Mouse (Mus musculus) heart, postnatal 10 days (tissue): ENCODE measurements around the gene Exosc5. TPM values are rescaled to one million over a fixed set of nuclear protein-coding genes. Genes with fewer than 3 reads are reported as not detected.

Source experiments
- DNase-seq, 2 experiments: peaks; one replicate each; pipeline ENCODE4 v3.0.0; 2021
- intact Hi-C: fragments of 180-260 bp; cut with DNase I; formaldehyde crosslinking; loops from one replicate; pipeline ENCODE4 v1.15.1; 2025
- total RNA-seq, 2 experiments: library from RNA; stranded (reverse); gene quantifications; 2 replicates each; pipeline ENCODE4 v1.2.3; 2021

The Exosc5 gene
- total RNA-seq, 2 experiments from 2014 or later: 17.9 to 20.6 TPM

DNA sequence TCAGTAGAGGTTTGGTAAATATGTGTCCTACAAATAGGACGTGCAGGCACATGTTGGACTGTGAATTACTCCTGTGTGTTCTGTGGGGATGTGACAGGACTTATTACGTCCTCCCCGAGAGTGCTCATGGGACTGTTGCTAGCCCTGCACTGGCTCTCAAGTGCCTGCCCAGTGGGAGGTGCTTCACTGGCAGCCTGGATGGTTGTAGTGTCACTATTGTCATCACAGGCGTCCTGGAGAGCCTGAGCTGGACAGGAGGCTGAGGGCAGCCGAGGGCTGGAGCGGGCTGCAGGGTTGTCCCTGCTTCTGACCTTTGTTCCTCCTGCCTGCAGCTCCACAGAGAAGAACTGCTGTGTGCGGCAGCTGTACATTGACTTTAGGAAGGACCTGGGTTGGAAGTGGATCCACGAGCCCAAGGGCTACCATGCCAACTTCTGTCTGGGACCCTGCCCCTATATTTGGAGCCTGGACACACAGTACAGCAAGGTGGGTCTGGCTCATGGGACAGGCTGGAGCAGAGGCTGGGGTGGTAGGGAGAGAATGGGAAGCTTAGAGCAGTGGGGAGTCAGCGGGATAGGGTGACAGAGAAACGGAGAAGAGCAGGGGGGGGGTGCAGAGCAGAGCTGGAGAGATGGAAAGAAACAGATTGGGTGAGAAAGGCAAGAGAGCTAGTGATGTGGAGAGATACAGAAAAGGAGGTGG lies 45.0 kb downstream of the Exosc5 start:
- peak; percentile 59 to 63 for DNase-seq
- intact Hi-C loops: loop anchor here (1.0 kb wide), 1 partner anchor 15 kb away; no protein-coding TSS in a partner anchor

DNA sequence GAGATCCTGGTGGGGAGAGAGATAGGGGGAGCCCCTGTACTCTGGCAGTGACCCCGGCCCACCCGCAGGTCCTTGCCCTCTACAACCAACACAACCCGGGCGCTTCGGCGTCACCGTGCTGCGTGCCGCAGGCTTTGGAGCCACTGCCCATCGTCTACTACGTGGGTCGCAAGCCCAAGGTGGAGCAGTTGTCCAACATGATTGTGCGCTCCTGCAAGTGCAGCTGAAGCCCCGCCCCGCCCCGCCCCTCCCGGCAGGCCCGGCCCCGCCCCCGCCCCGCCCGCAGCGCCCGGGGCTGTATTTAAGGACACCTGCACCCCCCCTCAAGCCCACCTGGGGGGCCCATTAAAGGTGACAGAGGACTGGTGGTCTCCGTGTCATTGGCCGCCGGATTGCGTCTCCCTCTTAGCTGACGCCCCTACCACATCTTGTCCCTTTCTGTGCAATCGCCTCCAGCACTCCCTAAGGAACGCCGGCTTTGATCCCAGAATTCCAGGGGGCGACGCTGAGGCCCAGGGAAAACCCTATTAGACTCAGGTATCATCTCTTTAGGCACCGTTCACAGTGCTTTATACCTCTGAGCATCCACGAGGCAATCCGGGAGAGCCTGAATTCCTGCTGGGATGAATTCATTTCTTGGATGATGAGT lies 45.9 kb downstream of the Exosc5 start:
- no peak for DNase-seq
- intact Hi-C loops: loop anchor here (1.0 kb wide), 1 partner anchor 16 kb away; no protein-coding TSS in a partner anchor

DNA sequence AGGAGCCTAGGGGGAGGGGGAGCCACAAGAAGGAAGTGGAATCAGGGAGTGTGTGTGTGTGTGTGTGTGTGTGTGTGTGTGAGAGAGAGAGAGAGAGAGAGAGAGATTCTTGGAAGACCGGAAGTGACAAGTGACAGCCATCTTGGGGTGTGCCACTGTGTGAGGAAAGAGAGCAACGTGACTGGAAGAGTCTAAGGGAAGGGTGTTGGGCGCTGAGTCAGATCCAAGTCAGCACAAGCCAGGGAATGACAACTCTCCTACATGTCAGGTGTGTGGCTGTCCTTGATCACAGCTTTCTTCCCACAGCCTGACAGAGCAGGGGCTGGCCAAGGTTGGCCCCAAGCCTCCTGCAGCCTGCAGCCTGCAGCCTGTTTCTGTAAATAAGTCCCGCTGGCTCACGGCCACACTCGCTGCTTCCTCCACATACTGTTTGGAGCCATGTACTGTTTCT lies 46.9 kb downstream of the Exosc5 start:
- peak; percentile 69 to 76 for DNase-seq
- intact Hi-C loops: no loop called here

DNA sequence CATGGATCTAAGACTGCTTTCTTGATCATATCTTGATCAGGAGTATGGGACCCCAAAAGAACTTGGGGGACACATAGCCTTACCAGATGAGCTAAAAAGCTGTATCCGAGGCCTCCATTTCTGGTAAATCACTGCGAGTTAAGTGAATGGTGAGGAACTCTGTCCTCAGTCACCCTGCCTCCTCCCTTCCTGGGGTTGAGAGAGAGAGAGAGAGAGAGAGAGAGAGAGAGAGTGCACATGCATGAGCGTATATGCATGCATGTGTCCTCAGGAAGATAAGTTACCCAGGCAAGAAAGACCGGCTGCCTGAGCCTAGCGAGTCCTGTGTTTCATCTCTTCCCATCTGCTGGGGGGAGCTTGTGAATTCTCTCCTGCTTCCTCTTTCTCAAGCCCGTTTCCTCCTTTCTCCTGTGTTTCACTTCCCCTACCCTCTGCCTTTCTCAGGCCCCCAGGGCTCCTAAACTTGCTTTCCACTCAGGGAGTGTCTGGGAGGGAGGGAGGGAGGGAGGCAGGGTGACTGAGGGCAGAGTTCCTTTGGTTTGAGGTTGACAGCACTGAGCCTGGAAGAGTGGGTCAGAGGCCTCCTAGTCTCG lies 47.7 kb downstream of the Exosc5 start:
- intact Hi-C loops: no loop called here
- DNase-seq: peak in 1 of 2 experiments; percentile 37

DNA sequence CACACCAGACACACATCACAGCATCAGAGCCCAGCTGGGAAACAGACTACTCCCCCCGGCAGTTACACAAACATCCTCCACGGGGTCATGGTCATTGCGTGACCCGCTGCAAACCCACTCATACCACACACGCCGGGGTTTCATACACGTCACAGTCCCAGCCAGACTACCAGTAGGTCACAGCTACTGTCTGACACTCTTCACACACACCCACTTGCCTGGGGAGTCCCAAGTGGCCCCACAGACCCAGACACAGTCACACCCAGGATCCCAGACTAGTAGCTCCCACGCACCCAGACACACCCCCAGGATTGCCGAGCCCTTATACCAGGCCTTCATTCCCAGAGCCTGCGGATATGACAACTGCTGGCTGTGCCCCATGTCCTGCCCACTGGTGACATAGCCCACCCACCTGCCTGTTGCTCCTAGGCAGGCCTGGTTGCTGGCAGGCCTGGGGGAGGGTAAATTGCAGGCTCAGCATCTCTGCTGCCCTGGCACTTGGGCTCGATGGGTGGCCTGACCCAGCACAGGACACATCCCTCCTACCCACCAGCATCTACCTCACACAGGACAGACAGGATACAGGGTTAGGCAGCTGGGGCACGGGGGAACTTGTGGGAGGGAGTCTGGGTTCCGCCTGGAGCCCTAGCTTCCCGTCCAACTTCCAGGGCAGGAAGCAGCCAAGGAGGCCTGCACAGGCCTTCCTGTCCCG lies 48.8 kb downstream of the Exosc5 start:
- intact Hi-C loops: no loop called here
- peak; percentile 64 to 73 for DNase-seq

DNA sequence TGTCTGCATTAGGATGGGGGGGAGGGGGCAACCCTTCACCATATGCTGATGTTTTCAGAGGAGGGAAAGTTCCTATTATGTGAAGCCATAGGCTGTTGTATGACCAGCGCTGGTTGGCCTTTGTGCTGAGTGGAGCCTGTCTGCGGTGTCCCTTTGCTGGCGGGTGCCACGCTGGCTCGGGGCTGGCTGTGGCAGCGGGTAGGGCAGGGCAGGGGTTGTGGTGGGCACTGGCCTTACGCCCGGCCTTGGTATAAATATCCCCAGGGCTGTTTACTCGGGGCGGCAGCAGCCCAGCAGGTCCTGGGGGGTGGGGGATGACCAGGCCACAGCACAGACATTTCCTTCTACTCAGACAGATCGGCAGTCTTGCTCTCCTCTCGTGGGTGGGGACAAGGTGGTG lies 51.0 kb downstream of the Exosc5 start:
- peak; percentile 69 to 75 for DNase-seq
- intact Hi-C loops: no loop called here

DNA sequence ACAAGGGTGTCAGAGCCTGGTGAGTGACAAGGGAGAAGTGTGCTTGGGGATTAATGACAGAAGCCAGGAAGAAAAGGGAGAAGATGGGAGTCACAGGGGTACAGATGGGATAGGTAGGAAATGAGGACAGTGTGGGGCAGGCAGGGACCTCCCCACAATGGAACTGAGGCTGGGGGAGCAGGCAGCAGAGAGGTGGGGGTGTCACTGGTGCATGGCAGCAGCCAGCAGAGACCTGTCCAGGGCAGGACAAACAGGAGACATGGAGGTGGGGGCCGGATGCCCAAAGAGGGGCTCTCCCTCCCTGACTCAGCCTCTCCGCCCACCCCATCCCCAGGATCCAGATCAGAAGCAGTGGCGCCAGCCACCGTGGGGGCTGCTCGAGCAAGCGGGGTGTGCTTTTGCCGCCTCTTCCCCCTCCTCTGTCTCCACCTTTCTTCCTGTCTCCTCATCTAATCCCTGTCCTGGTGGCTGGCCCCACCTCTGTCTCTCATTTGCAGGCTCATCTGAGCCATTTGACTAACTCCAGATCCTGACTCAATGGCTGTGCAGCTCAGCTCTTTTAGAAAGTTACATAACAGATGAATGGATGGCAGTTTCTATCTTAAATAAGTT lies 51.7 kb downstream of the Exosc5 start:
- DNase-seq: peak; percentile 37 to 47
- intact Hi-C loops: no loop called here

DNA sequence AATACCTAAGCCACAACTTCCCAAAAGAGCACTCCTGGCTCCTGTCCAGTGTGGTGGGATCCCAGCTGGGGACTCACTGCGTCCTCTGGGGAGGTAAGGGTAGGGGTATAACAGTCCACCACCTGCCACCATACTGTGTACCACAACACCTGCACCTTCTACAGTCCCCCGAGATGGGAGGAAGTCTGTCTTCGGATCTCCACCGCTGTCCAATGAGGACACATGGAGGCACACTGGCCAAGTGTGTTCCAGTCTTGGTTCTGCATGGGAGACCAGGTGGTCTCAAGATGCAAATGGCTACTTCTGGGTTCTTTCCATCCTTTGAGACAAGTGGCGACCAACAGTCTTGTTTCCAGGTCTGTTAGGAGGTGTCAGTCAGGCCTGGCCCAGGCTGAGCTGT lies 52.2 kb downstream of the Exosc5 start:
- DNase-seq: peak in 1 of 2 experiments; percentile 32
- intact Hi-C loops: no loop called here

DNA sequence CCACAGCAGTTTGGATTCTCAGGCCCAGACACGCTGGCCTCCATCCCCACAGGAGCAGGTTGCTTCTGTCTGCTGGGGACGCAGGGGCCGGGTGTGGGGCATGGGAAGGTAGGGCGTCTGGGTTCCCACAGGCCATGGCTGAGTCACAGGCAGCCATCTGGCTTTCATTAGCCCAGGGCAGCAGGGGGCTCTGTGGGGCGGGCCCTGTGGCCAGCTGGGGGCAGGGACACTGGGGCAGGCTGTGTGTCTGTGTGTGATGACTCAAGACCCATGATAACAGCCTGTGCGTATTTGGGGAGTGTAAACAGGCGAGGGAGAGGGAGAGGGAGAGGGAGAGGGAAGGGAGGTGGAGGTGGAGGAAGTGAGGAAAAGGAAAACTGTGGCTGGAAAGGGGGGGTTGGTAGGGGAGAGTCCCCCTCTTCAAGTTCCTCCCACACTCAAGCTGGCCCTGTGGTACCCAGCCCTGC lies 52.8 kb downstream of the Exosc5 start:
- intact Hi-C loops: no loop called here
- DNase-seq: peak; percentile 72 to 73

DNA sequence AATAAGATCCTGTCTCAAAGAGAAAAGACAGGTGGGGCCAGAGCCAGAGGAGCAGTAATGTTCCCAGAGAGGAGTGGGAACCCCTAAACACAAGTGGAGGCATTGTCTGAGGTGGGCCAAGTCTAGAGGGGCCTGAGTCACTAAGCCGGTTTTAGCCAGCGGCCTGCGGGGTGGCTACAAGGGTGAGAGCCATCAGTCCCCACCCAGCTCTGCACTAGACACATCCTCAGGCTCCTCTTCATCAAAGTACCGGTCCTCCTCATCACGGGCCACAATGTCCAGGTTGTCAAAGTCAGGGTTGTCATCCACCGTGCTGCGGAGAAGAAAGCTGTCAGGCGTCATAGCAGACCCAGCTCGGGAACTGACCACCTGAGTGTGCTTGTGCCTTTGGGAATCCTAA lies 53.8 kb downstream of the Exosc5 start:
- intact Hi-C loops: no loop called here
- no peak for DNase-seq

DNA sequence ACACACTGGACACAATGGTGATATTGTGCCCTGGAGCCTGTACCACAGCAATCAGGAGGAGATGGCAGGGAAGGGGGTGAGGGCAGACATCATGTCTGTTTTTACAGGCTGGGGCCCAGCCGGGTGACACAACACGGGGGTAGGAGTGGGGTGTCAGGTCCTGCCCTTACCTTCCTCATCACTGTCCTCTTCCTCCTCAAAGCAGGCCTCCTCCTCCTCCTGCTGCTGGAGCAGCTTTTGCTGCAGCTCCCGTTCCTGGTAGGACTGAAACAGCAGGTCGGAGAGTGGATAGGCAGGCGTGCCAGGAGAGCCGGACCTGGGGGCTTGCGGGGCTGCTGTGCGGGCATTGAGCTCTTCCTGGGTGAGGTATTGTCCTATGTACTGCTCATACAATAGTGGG lies 55.6 kb downstream of the Exosc5 start:
- intact Hi-C loops: no loop called here
- DNase-seq: no peak

DNA sequence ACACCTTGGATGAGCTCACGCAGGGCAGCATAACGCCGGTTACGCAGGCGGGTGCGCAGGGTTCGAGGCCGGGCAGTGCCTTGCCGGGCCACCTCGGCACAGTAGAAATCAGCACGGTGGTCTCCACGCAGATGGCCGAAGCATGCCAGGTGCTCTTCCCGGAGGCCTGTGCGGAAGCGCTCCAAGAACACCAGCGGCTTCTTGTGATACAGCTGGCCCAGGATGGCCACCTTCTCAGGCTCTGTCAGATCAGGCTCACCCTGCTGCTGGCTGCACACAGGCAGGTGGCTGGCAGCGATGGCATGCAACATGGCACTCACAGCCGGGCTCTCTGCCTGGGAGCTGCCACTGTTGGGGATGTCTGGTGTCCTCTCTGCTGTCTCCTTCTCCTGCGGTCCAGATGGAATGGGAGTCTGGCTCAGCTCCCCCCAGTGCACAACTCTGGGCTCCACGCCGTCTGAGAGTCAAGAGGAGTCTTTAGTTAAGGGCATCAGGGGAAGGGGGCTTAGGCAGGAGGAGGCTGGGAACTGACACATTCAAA lies 56.8 kb downstream of the Exosc5 start:
- intact Hi-C loops: no loop called here

DNA sequence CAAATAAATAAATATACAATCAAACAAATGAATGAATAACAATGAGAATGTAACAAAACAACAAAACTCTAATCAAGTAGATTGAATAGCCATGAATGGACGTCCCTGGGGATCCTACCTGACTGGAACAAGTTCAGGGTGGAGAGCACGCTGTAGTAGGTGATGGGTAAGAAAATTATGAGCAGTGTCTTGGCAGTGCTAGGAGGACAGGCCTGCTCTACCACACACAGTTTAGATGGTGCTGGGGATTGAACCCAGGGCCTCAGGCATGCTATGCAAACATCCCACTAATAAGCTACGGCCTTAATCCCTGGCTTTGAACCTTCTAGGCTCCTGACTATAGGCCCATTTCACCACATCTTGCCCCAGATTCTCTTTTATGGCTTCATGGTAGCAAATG lies 58.5 kb downstream of the Exosc5 start:
- intact Hi-C loops: no loop called here
- DNase-seq: no peak

More for the DNA sequence above, 56.8 kb downstream of the Exosc5 start:
- DNase-seq: no peak

DNA sequence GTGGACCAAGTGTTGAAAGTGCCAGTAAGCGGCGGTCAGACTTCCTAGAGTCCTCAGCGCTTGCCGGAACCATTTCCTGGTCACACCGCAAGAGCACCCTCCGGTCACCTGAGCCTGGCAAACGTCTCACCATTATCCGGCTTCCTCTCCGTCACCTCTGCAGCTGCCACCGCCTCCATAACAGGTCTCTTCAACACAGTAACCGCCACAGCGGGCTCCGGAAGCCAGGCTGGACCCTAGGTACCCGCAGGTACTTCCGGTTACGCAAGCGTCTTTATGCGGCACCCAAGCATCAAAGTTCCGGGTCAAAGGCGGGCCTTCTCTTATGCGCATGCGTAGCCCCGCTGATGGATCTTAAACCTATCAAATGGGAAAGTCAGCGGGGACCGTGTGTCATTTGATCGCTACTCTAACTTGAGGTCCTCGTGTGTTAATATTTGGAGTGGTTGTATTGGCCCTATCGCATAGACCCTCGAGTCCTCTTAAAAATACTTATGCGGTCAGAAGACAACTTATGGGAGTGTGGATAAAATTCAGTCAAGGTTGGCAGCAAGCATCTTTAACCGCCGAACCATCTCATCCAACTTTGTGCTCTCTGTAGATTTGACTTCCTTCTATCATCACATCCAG lies 59.9 kb downstream of the Exosc5 start, which contains the start of gene Ccdc97:
Ccdc97 (minus strand) TSS at position 301 of the 630 bp plus-strand sequence.
- intact Hi-C loops: no loop called here
- peak; percentile 95 for DNase-seq

DNA sequence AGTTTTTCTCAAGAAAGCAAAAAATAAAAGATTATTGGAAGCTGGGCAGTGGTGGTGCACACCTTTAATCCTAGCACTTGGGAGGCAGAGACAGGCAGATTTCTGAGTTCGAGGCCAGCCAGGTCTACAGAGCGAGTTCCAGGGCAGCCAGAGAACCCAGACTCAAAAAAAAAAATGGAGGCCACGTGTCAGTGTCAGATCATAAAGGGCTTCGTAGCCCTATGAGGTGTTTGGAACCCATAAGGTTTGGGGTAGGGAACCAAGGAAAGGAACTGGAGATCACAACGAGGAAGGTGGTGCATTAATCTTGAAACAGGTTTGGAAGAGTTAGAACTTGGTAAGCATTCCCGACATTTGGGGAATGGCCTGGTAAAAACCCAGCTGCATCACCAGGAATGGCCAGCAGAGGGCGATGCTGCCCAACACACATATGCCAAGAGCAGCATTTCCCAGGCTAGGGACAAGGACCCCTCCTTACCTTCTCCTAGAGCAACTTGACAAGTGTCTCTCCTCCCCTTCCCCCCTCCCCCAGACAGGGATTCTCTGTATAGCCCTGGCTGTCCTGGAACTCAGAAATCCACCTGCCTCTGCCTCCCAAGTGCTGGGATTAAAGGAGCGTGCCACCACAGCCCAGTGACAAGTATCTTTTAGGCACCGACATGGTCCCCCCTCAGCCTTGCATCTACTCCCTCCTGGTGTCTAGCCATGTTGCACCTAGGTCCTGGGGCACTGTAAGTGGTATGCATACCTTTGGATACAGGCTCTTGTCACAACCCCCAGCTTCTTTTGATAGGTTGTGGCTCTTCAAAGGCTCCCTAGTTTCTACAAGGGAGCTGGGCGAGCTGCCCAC lies 61.0 kb downstream of the Exosc5 start:
- intact Hi-C loops: no loop called here
- peak; percentile 83 to 91 for DNase-seq

DNA sequence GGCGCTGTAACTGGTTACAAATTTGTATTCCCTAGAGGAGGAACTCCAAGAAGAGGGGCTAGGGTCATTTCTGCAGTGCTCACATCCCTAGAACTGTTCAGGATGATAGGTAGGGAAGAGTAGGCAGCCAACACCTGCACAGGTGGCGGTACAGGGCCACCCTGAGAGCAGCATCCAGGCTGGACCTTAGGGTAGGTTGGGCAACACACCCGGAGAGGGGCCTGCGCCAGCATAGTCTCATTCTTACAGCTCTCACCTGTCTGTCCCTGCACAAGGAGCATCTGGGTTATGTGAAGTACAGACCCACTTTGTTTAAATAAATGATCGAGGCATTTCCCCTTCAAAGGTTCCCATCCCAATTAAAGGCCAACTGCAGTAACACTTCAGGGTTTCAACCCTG lies 61.8 kb downstream of the Exosc5 start:
- intact Hi-C loops: no loop called here
- DNase-seq: no peak
